Mouse (Mus musculus) adipocyte (in vitro differentiated cells): ENCODE results near the gene Rnpepl1.

Experiments used
- DNase-seq: peaks from one replicate; pipeline ENCODE4 v3.0.0-alpha.2; 2016; ENCODE audit warnings: low spot score

Rnpepl1 gene

GRCm38 (mm10) chr1:92906779-92907631, 3.6 kb upstream of the Rnpepl1 start, which contains the start of gene Dusp28:
Gene Dusp28, plus strand, starts transcription at chr1:92906981.
- peak; percentile 57 for DNase-seq

- DNase-seq = no peak
Observed at GRCm38 (mm10) chr1:92907632-92908360, 2.8 kb upstream of the Rnpepl1 start.

- no peak for DNase-seq
Observed at GRCm38 (mm10) chr1:92908664-92909063, 1.9 kb upstream of the Rnpepl1 start.

GRCm38 (mm10) chr1:92909068-92909467, 1.5 kb upstream of the Rnpepl1 start:
- no peak for DNase-seq

GRCm38 (mm10) chr1:92910925-92911720, 540 bp downstream of the Rnpepl1 start:
- DNase-seq = no peak

- DNase-seq = no peak
Observed at GRCm38 (mm10) chr1:92911721-92912138, 1.1 kb downstream of the Rnpepl1 start.

- DNase-seq = no peak
Observed at GRCm38 (mm10) chr1:92912286-92912685, 1.7 kb downstream of the Rnpepl1 start.

- DNase-seq = no peak
Observed at GRCm38 (mm10) chr1:92914239-92914638, 3.7 kb downstream of the Rnpepl1 start.

GRCm38 (mm10) chr1:92914993-92915392, 4.4 kb downstream of the Rnpepl1 start:
- no peak for DNase-seq

- no peak for DNase-seq
Observed at GRCm38 (mm10) chr1:92916725-92917124, 6.1 kb downstream of the Rnpepl1 start.

GRCm38 (mm10) chr1:92919151-92919550, 8.6 kb downstream of the Rnpepl1 start:
- DNase-seq = no peak

- no peak for DNase-seq
Observed at GRCm38 (mm10) chr1:92919775-92920174, 9.2 kb downstream of the Rnpepl1 start.

- no peak for DNase-seq
Observed at GRCm38 (mm10) chr1:92920474-92921200, 10.1 kb downstream of the Rnpepl1 start.

GRCm38 (mm10) chr1:92921496-92921895, 10.9 kb downstream of the Rnpepl1 start:
- no peak for DNase-seq

- peak; percentile 56 for DNase-seq
Observed at GRCm38 (mm10) chr1:92930171-92930706, 19.7 kb downstream of the Rnpepl1 start.

GRCm38 (mm10) chr1:92933611-92934010, 23.0 kb downstream of the Rnpepl1 start:
- DNase-seq = no peak

GRCm38 (mm10) chr1:92934182-92934827, 23.7 kb downstream of the Rnpepl1 start, which contains the start of gene Capn10:
Gene Capn10, plus strand, starts transcription at chr1:92934376.
- DNase-seq = peak; percentile 98

GRCm38 (mm10) chr1:92935054-92935962, 24.7 kb downstream of the Rnpepl1 start:
- peak; percentile 50 for DNase-seq

- peak; percentile 17 for DNase-seq
Observed at GRCm38 (mm10) chr1:92935977-92936376, 25.4 kb downstream of the Rnpepl1 start.

- DNase-seq = no peak
Observed at GRCm38 (mm10) chr1:92936467-92936866, 25.9 kb downstream of the Rnpepl1 start.
